Mouse (Mus musculus) urinary bladder, postnatal 4 days (tissue): ENCODE measurements around the gene Rflna.

Source experiments
- DNase-seq, 2 experiments: peaks; one replicate each; pipeline ENCODE4 v3.0.0; 2021 to 2022; ENCODE audit warnings: low spot score in 2 of 2

Rflna gene

GRCm38 (mm10) chr5:125002969-125003872 is at the start of gene Rflna:
TSS of gene Rflna (plus strand) at chr5:125003221.
- DNase-seq: no peak

GRCm38 (mm10) chr5:124954404-124955305 is 48.4 kb upstream of the Rflna start:
- no peak for DNase-seq

- no peak for DNase-seq
These were observed 45.5 kb upstream of the Rflna start for GRCm38 (mm10) chr5:124957491-124957890.

GRCm38 (mm10) chr5:124959099-124959498 is 43.9 kb upstream of the Rflna start:
- no peak for DNase-seq

GRCm38 (mm10) chr5:124960131-124960901 is 42.7 kb upstream of the Rflna start:
- no peak for DNase-seq

GRCm38 (mm10) chr5:124961433-124961832 is 41.6 kb upstream of the Rflna start:
- no peak for DNase-seq

- DNase-seq: no peak
These were observed 40.3 kb upstream of the Rflna start for GRCm38 (mm10) chr5:124962761-124963160.

GRCm38 (mm10) chr5:124963806-124964672 is 39.0 kb upstream of the Rflna start:
- peak in 1 of 2 experiments; percentile 38 for DNase-seq

- DNase-seq: no peak
These were observed 36.2 kb upstream of the Rflna start for GRCm38 (mm10) chr5:124966622-124967332.

- DNase-seq: no peak
These were observed 33.2 kb upstream of the Rflna start for GRCm38 (mm10) chr5:124969790-124970189.

GRCm38 (mm10) chr5:124986222-124986621 is 16.8 kb upstream of the Rflna start:
- DNase-seq: no peak

GRCm38 (mm10) chr5:124986656-124987055 is 16.4 kb upstream of the Rflna start:
- DNase-seq: no peak

- DNase-seq: no peak
These were observed 13.3 kb upstream of the Rflna start for GRCm38 (mm10) chr5:124989724-124990123.

GRCm38 (mm10) chr5:124992323-124992722 is 10.7 kb upstream of the Rflna start:
- no peak for DNase-seq

GRCm38 (mm10) chr5:124992891-124993290 is 10.1 kb upstream of the Rflna start:
- no peak for DNase-seq

GRCm38 (mm10) chr5:124996816-124997215 is 6.2 kb upstream of the Rflna start:
- no peak for DNase-seq

GRCm38 (mm10) chr5:124997913-124998312 is 5.1 kb upstream of the Rflna start:
- no peak for DNase-seq

GRCm38 (mm10) chr5:125000756-125001250 is 2.2 kb upstream of the Rflna start:
- DNase-seq: no peak

GRCm38 (mm10) chr5:125003873-125004255 is 843 bp downstream of the Rflna start:
- no peak for DNase-seq
